8 mouse cellular contexts compared by ENCODE assay signal in the genomic region with DNA sequence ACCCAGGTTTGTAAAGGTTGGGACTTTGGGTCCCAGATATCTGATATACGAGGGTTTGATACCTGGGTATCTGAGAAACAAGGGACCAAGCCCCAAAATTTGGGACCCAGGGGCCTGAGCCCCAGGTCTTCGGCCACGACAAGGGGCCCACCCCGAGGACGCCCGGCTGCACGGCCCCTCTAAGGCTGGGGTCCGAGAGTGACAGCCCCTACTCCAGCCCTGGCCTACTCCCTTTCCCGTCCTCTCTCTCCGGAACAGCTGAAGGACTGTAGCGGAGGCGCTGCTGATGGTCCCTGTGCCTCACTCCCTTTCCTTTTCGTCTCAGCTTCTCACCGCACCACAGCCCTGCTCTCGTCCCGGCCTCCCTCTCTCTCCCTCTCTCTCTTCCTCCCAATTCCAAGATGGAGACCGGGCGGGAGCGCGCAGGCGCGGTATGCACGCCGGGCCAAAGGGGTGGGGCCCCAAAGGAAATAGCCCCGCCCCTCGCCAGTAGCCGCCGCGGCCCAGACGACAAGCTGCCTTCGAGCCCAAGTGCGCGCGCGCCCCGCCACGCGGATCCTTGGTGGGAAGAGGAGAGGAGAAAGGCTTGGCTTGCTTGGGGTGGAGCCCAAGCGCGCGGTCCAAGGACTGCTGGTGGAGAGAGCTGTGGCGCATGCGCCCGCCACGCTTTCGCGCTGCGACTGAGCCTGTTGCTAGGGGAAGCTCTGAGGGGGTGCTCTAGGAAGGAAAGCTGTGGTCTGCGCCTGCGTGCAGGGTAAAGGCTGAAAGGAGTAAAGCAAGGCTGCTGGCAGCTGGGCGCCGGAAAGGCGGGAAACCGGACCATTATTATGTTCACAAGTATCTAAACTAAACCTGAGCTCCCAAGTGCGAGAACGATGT. TPM values are rescaled to one million over a fixed set of nuclear protein-coding genes. Genes with fewer than 3 reads are reported as not detected.
DNase-seq lines count a peak whose midpoint lies in the region; ATAC-seq lines count a peak whose summit lies in the region.

A gene (minus strand): TSS at position 418 of the 879 bp plus-strand sequence.

- H3K9ac ChIP-seq in intestine, embryonic 14.5 days (ENCODE audit: low read length): peak within 1 kb of the TSS; percentile 76

- intact Hi-C loops in left cerebral cortex, postnatal 14 days (cut with DNase I): loop anchor here (5.0 kb wide), 3 partner anchors 43 to 143 kb away; a partner anchor contains a TSS

- peak; percentile 95 for ATAC-seq in intestine, embryonic 14.5 days (replicated peaks; ENCODE audit: low FRiP score, low TSS enrichment, low read depth)

- H3K4me3 ChIP-seq in intestine, embryonic 14.5 days (ENCODE audit: low read depth, low read length): peak within 1 kb of the TSS; percentile 81

- peaks cover 13% of the 10 kb centered on the region for H3K36me3 ChIP-seq in intestine, embryonic 14.5 days (ENCODE audit: control insufficient read depth, insufficient read depth, low read length)

- peak within 1 kb of the TSS; percentile 80 for H3K27ac ChIP-seq in intestine, embryonic 14.5 days (ENCODE audit: low read depth)

- H3K9me3 ChIP-seq in intestine, embryonic 14.5 days (ENCODE audit: control insufficient read depth, low read length): no peaks in the 10 kb centered on the region

- WGBS in intestine, embryonic 14.5 days: under 1% methylated on average over 56 of the region's 56 CpGs

- no peaks in the 10 kb centered on the region for H3K27me3 ChIP-seq in intestine, embryonic 14.5 days (replicated peaks; ENCODE audit: control insufficient read depth, insufficient read depth, low read length)

- H3K4me2 ChIP-seq in intestine, embryonic 14.5 days (ENCODE audit: low read length): peak within 1 kb of the TSS; percentile 87

- peaks cover 19% of the 10 kb centered on the region for H3K4me1 ChIP-seq in intestine, embryonic 14.5 days (replicated peaks; ENCODE audit: control insufficient read depth, insufficient read depth, low read length)

- DNase-seq in adrenal gland, adult (ENCODE audit: inconsistent age in 2 of 2, low spot score in 1 of 2): peak; percentile 99 to 100
- DNase-seq in embryo, embryonic 10.5 days (ENCODE audit: low spot score): peak; percentile 97
- peak; percentile 98 for DNase-seq in gastrocnemius, postnatal 25 days
- DNase-seq in intestine, embryonic 14.5 days (ENCODE audit: low spot score): peak; percentile 97
- peak; percentile 99 for DNase-seq in left cerebral cortex, postnatal 14 days (ENCODE audit: low spot score in 2 of 2)
- peak; percentile 99 for DNase-seq in mesoderm, embryonic 11.5 days (ENCODE audit: low read depth, low spot score)
- DNase-seq in right cerebral cortex, postnatal 36 days (ENCODE audit: low spot score in 2 of 2): peak; percentile 98
- peak; percentile 99 for DNase-seq in yolk sac, embryonic 10.5 days (ENCODE audit: low spot score)

RNA-seq across cellular contexts. Expression of the gene that starts here (rescaled TPM):
- 10 to 100 TPM; 20.3 to 26.4 TPM for total RNA-seq in gastrocnemius, postnatal 25 days (2021)
- polyA plus RNA-seq in intestine, embryonic 14.5 days (2014; fragmentation: Nextera tagmentation; extraction: Ambion mirVana): 26.6 and 29.7 TPM in 2 replicates
- 100 to 1,000 TPM; 163 to 169 TPM for total RNA-seq in left cerebral cortex, postnatal 14 days (2021)

Comparison
In these comparisons a context has a peak if more than half of its experiments do, and no peak if none do; other contexts are left out.
1. Peak in every context shown above with its lines: DNase-seq, ATAC-seq, H3K4me3 ChIP-seq and H3K27ac ChIP-seq.
2. RNA of the gene that starts here (total RNA-seq): 163 to 169 TPM in left cerebral cortex, postnatal 14 days; 20.3 to 26.4 TPM in gastrocnemius, postnatal 25 days; every median in the first group is over 4 times any median in the second.